Mouse (Mus musculus) neural tube, embryonic 14.5 days (tissue): ENCODE results near the gene Surf2. TPM values are rescaled to one million over a fixed set of nuclear protein-coding genes. Genes with fewer than 3 reads are reported as not detected.

Source experiments
- ATAC-seq: fragments of 200-750 bp; cut with Nextera tagmentation; 2 replicates; pipeline ENCODE4 v1.8.0; 2017; ENCODE audit warnings: low read depth, mild to moderate bottlenecking, moderate TSS enrichment, moderate library complexity
- H3K27ac ChIP-seq: fragments of 300-500 bp; sonication (generic); 2 replicates; pipeline ENCODE4 v1.5.1; 2014; ENCODE audit warnings: low read depth, mild to moderate bottlenecking, control low read depth, low read length, moderate library complexity, mixed read lengths
- H3K27me3 ChIP-seq: fragments of 300-500 bp; sonication (generic); 2 replicates; pipeline ENCODE4 v1.6.1; 2014; ENCODE audit warnings: low read length; ENCODE audit not compliant: control insufficient read depth, insufficient read depth
- H3K36me3 ChIP-seq: fragments of 300-500 bp; sonication (generic); 2 replicates; pipeline ENCODE4 v1.6.1; 2014; ENCODE audit warnings: low read length, mixed read lengths; ENCODE audit not compliant: control insufficient read depth, insufficient read depth
- H3K4me1 ChIP-seq: fragments of 300-500 bp; sonication (generic); 2 replicates; pipeline ENCODE4 v1.6.1; 2014; ENCODE audit warnings: low read length; ENCODE audit not compliant: control insufficient read depth, insufficient read depth
- H3K4me2 ChIP-seq: fragments of 300-500 bp; sonication (generic); 2 replicates; pipeline ENCODE4 v1.6.1; 2014; ENCODE audit warnings: mild to moderate bottlenecking, low read depth, low read length, control low read depth
- H3K4me3 ChIP-seq: fragments of 300-500 bp; sonication (generic); 2 replicates; pipeline ENCODE4 v1.5.1; 2014; ENCODE audit warnings: low read depth, low read length, control low read depth, mixed read lengths
- H3K9ac ChIP-seq: fragments of 300-500 bp; sonication (generic); replicated peaks from 2 replicates; pipeline ENCODE4 v1.6.1; 2014; ENCODE audit warnings: low read depth, mild to moderate bottlenecking, control low read depth, low read length, mixed read lengths
- H3K9me3 ChIP-seq: fragments of 300-500 bp; sonication (generic); 2 replicates; pipeline ENCODE4 v1.6.1; 2016; ENCODE audit warnings: low read length; ENCODE audit not compliant: control insufficient read depth
- WGBS: fragments of 180-500 bp; shearing (Covaris S2); extraction: QIAGEN DNeasy Blood & Tissue Kit; methylation state at CpG from one replicate; pipeline ENCODE4 v1.1.7; 2014; 5-methylcytosine and 5-hydroxymethylcytosine counted together
- polyA plus RNA-seq: library from polyadenylated mRNA; unstranded; fragments of >200 nt; fragmentation: Nextera tagmentation; extraction: Ambion mirVana; gene quantifications from 2 replicates; pipeline ENCODE4 v1.2.1, GENCODE M21; 2014

The Surf2 gene
- polyA plus RNA-seq, 1 experiment from 2014 or later, result 49.5 TPM

- H3K9me3 ChIP-seq, result no peaks in the 10 kb centered on the region
- WGBS, result 92% methylated on average over 2 of the region's 2 CpGs
- no peak overlapping the region for H3K4me3 ChIP-seq
- no peak overlapping the region for H3K9ac ChIP-seq
- H3K27ac ChIP-seq, result no peak overlapping the region
- no peaks in the 10 kb centered on the region for H3K27me3 ChIP-seq
- H3K4me1 ChIP-seq, result no peaks in the 10 kb centered on the region
- no peak overlapping the region for H3K4me2 ChIP-seq
- no peak for ATAC-seq
- H3K36me3 ChIP-seq, result peaks cover 33% of the 10 kb centered on the region
Observed at GRCm38 (mm10) chr2:26950411-26950810, 34.2 kb downstream of the Surf2 start.

DNA sequence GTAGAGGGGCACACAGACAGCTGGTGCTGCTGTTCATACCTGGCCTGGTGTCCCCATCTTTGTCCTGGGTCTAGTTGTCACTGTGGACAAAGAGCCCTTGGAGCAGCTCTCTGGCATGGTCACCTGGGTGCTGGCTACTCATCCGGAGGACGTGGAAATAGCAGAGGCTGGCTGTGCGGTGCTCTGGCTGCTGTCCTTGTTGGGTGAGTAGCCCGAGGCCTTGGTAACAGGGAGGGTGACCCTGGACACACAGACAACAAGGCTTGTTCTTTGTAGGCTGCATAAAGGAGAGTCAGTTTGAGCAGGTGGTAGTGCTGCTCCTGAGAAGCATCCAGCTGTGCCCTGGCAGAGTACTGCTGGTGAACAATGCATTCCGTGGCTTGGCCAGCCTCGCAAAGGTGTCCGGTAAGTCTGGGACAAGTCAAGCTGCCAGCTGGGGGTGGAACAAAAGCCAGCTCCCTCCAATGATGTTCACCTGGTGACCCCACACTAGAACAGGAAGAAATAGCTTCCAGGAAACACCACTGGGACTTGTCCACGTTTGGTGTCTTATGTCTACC lies 35.3 kb downstream of the Surf2 start:
- Histone ChIP-seq H3K4me3 (no peak overlapping the region), H3K27me3 (no peaks in the 10 kb centered on the region), H3K36me3 (peaks cover 43% of the 10 kb centered on the region), H3K4me1 (no peaks in the 10 kb centered on the region), H3K4me2 (no peak overlapping the region), H3K9me3 (no peaks in the 10 kb centered on the region), H3K9ac (no peak overlapping the region), H3K27ac (no peak overlapping the region)
- no peak for ATAC-seq
- WGBS, result 92% methylated on average over 8 of the region's 8 CpGs

GRCm38 (mm10) chr2:26952193-26952592 lies 36.0 kb downstream of the Surf2 start:
- H3K27me3 ChIP-seq, result no peaks in the 10 kb centered on the region
- ATAC-seq, result no peak
- H3K9me3 ChIP-seq, result no peaks in the 10 kb centered on the region
- H3K27ac ChIP-seq, result no peak overlapping the region
- no peaks in the 10 kb centered on the region for H3K4me1 ChIP-seq
- H3K9ac ChIP-seq, result no peak overlapping the region
- peaks cover 47% of the 10 kb centered on the region for H3K36me3 ChIP-seq
- no peak overlapping the region for H3K4me2 ChIP-seq
- WGBS, result 95% methylated on average over 4 of the region's 4 CpGs
- no peak overlapping the region for H3K4me3 ChIP-seq

DNA sequence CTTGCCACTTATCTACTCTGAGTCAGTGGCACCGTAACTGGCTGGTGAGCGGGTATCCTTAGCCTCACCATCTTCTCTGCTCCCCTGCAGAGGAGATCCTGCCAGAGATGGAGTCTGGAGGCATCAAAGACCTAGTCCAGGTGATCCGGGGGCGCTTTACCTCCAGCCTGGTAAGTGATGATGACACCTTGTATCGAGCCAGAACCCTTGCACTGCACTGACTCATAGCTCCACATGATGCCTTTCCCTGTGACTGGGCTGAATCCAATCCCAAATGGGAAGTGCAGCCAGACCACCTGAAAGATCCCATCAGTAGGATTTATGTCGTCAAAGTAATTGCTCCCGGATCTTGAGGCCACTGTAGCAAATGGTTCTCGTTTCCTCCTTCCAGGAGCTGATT lies 36.7 kb downstream of the Surf2 start:
- Histone ChIP-seq H3K9ac (no peak overlapping the region), H3K36me3 (peaks cover 53% of the 10 kb centered on the region), H3K27me3 (no peaks in the 10 kb centered on the region), H3K9me3 (no peaks in the 10 kb centered on the region), H3K27ac (no peak overlapping the region), H3K4me3 (no peak overlapping the region), H3K4me1 (no peaks in the 10 kb centered on the region), H3K4me2 (no peak overlapping the region)
- ATAC-seq, result no peak
- WGBS, result 93% methylated on average over 8 of the region's 8 CpGs

DNA sequence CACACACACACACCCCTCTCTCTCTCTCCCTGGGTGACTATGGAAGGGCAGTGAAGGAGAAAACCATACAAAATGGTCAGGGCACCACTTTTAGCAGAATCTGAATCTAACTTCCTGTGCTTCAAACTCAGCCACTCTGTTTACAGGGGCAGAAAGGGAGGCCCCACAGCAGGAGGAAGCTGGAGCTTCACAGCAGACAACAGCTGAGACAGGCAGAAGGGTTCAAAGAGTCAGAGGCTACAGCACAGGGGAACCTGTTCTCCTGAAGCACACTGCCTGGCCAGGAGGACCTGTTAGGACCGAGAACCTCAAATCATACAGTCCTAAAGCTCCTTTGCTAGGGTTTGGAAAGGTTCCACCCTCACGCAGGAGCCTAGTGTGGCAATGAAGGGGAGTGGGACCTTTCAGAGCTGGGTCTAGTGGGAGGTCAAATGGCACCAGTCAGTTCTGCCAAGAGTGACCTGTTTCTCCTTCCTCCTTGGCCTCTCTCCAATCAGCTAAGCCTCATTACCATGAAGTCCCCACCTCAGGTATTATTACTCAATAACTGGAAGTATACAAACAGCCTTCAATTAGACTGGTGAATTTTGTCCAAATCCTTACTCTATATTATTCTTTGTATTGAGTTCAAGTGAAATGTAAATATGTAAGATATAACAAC lies 38.7 kb downstream of the Surf2 start:
- H3K4me2 ChIP-seq, result no peak overlapping the region
- no peaks in the 10 kb centered on the region for H3K4me1 ChIP-seq
- no peak overlapping the region for H3K4me3 ChIP-seq
- H3K36me3 ChIP-seq, result peaks cover 60% of the 10 kb centered on the region
- H3K9me3 ChIP-seq, result no peaks in the 10 kb centered on the region
- ATAC-seq, result no peak
- H3K9ac ChIP-seq, result no peak overlapping the region
- H3K27ac ChIP-seq, result no peak overlapping the region
- 97% methylated on average over 2 of the region's 2 CpGs for WGBS
- no peaks in the 10 kb centered on the region for H3K27me3 ChIP-seq

DNA sequence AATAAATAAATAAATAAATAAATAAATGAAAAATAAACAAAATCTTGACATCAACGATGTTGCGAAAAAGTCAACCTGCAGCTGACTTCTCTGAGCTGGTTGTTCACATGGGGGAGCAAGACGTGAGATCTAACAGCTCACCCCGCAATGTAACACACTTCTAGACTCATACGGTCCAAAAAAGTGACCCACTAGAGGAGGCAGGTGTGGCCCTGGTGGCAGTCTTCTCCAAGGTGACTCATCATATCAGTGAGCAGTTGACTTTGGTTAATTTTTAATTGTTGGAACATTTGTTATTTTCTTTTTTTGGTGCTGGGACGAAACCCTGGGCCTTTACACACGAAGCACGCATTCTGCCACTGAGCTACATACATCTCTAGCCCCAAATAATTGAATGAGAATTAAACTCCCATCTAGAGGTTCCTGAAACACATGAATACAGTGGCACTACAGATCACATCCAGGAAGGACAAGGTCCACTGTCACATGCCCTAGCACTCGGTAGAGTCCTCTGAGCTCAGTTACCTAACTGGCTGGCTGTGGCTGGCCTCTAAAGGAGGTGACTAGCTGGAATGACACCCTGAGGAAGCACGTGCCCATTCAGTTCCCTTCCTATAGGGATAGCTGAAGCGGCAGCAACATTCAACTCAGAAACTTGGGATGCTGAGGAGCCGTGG lies 40.8 kb downstream of the Surf2 start:
- H3K4me3 ChIP-seq, result no peak overlapping the region
- peaks cover 61% of the 10 kb centered on the region for H3K36me3 ChIP-seq
- no peak for ATAC-seq
- no peak overlapping the region for H3K9ac ChIP-seq
- no peaks in the 10 kb centered on the region for H3K9me3 ChIP-seq
- no peak overlapping the region for H3K27ac ChIP-seq
- H3K4me2 ChIP-seq, result no peak overlapping the region
- H3K4me1 ChIP-seq, result peaks cover 6% of the 10 kb centered on the region; the same call in 1 of the 2 replicates
- H3K27me3 ChIP-seq, result no peaks in the 10 kb centered on the region
- 95% methylated on average over 12 of the region's 12 CpGs for whole genome bisulfite sequencing

GRCm38 (mm10) chr2:26957488-26957859 lies 41.3 kb downstream of the Surf2 start:
- Histone ChIP-seq H3K4me2 (no peak overlapping the region), H3K4me1 (peaks cover 8% of the 10 kb centered on the region; the same call in 1 of the 2 replicates), H3K9me3 (no peaks in the 10 kb centered on the region), H3K9ac (no peak overlapping the region), H3K27me3 (no peaks in the 10 kb centered on the region), H3K36me3 (peaks cover 59% of the 10 kb centered on the region), H3K27ac (no peak overlapping the region), H3K4me3 (no peak overlapping the region)
- ATAC-seq, result no peak
- WGBS, result 89% methylated on average over 2 of the region's 2 CpGs

- Histone ChIP-seq H3K9ac (no peak overlapping the region), H3K27ac (no peak overlapping the region), H3K9me3 (no peaks in the 10 kb centered on the region), H3K27me3 (no peaks in the 10 kb centered on the region), H3K4me2 (no peak overlapping the region), H3K4me1 (peaks cover 18% of the 10 kb centered on the region), H3K4me3 (no peak overlapping the region), H3K36me3 (peaks cover 33% of the 10 kb centered on the region)
- ATAC-seq, result no peak
- WGBS, result 77% methylated on average over 4 of the region's 4 CpGs
Observed at GRCm38 (mm10) chr2:26960756-26961155, 44.6 kb downstream of the Surf2 start.
